Mouse (Mus musculus): ENCODE results near the gene Diaph2. TPM values are rescaled to one million over a fixed set of nuclear protein-coding genes. Genes with fewer than 3 reads are reported as not detected.
"Not testable (repeated sequence)": the region's sequence is repeated elsewhere in the genome, so short reads cannot be mapped to it uniquely, and the experiment has no call there.

The Diaph2 gene
- polyA plus RNA-seq, 1 experiment from 2014 or later = 4.3 TPM

DNA sequence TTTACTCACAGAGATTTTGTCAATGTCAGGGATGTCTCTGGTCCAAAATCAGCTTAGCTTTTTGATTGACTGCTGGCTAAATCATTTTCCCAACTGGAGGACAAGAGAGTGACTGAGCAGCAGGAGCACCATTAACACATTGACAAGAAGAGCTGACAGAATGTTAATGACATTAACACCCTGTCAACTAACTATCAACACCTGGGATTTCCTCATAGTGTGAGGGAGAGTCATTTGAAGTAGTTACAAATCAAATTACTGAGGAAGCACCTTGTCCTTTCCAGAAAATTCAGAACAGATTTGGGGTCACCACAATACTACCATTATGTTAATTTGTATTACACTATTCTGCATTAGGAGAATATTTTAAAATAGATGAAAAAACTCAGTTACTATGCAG, 439.7 kb downstream of the Diaph2 start:
- no peak for ATAC-seq (replicated peaks; ENCODE audit: insufficient number of reproducible peaks, low FRiP score, low TSS enrichment)
- no peaks in the 10 kb centered on the region for H3K4me1 ChIP-seq (ENCODE audit: control insufficient read depth, insufficient read depth, low read length)

GRCm38 (mm10) chrX:130197412-130197811, 447.9 kb downstream of the Diaph2 start:
- H3K27ac ChIP-seq (ENCODE audit: low read depth, low read length); H3K4me1 ChIP-seq (ENCODE audit: control insufficient read depth, insufficient read depth, low read length); H3K4me3 ChIP-seq (ENCODE audit: low read depth, low read length); H3K4me2 ChIP-seq; H3K27me3 ChIP-seq (ENCODE audit: control insufficient read depth, insufficient read depth, low read length); H3K36me3 ChIP-seq (ENCODE audit: control insufficient read depth, insufficient read depth, low read length); H3K9ac ChIP-seq (ENCODE audit: low read depth, low read length); H3K9me3 ChIP-seq (replicated peaks; ENCODE audit: control insufficient read depth, low read length); ATAC-seq (replicated peaks; ENCODE audit: insufficient number of reproducible peaks, low FRiP score, low TSS enrichment): not testable (repeated sequence)
- WGBS (ENCODE audit: insufficient replicate concordance) = 81% methylated on average over 3 of the region's 3 CpGs

More for the DNA sequence above, 439.7 kb downstream of the Diaph2 start:
- Histone ChIP-seq H3K9ac (ENCODE audit: low read depth, low read length) (no peak overlapping the region), H3K9me3 (replicated peaks; ENCODE audit: control insufficient read depth, low read length) (no peaks in the 10 kb centered on the region), H3K36me3 (ENCODE audit: control insufficient read depth, insufficient read depth, low read length) (no peaks in the 10 kb centered on the region), H3K27me3 (ENCODE audit: control insufficient read depth, insufficient read depth, low read length) (no peaks in the 10 kb centered on the region), H3K4me3 (ENCODE audit: low read depth, low read length) (no peak overlapping the region), H3K4me2 (no peak overlapping the region), H3K27ac (ENCODE audit: low read depth, low read length) (no peak overlapping the region)

DNA sequence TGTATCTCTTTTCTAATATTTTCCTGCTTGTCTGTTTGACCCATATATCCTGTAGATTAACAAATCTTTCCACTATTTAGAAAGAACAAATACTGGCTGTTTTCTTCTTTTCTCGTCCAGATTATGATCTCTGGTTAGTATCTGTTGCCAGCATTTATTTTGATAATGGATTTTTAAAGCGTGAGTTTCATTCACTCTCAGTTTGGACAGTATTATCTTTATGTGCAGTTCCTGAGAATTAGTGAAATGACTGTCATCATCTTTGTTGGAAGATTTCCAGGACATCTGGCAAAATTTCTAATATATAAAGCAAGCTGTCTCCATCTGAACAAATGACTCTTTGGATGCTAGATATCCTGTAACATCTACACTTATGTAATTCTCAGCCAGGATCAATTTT, 455.7 kb downstream of the Diaph2 start:
- no peaks in the 10 kb centered on the region for H3K9me3 ChIP-seq (replicated peaks; ENCODE audit: control insufficient read depth, low read length)
- no peaks in the 10 kb centered on the region for H3K4me1 ChIP-seq (ENCODE audit: control insufficient read depth, insufficient read depth, low read length)
- ATAC-seq (replicated peaks; ENCODE audit: insufficient number of reproducible peaks, low FRiP score, low TSS enrichment) = no peak
- H3K36me3 ChIP-seq (ENCODE audit: control insufficient read depth, insufficient read depth, low read length) = no peaks in the 10 kb centered on the region
- H3K4me3 ChIP-seq (ENCODE audit: low read depth, low read length) = no peak overlapping the region
- H3K4me2 ChIP-seq = no peak overlapping the region
- no peaks in the 10 kb centered on the region for H3K27me3 ChIP-seq (ENCODE audit: control insufficient read depth, insufficient read depth, low read length)
- no peak overlapping the region for H3K27ac ChIP-seq (ENCODE audit: low read depth, low read length)
- WGBS (ENCODE audit: insufficient replicate concordance) = 65% methylated on average over 2 of the region's 2 CpGs
- H3K9ac ChIP-seq (ENCODE audit: low read depth, low read length) = no peak overlapping the region

DNA sequence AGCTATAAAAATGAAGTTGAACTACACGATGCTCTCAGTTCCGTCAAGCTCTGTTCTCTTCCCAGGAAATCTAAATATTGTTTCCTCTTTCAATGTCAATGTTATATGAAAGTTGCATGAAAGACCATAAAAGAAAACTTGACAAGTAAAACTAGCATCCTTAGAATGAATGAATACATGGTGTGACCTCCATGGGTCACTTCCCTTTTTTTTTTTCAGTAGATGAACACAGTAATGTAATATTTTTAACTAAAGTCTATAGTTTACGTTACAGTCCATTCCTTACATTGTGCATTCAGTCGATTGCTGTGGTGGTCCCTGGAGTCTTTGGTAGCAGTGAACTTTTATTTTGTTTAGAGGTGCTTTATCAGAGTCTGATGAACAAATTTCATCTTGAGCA, 462.7 kb downstream of the Diaph2 start:
- H3K9ac ChIP-seq (ENCODE audit: low read depth, low read length) = no peak overlapping the region
- ATAC-seq (replicated peaks; ENCODE audit: insufficient number of reproducible peaks, low FRiP score, low TSS enrichment) = no peak
- H3K4me3 ChIP-seq (ENCODE audit: low read depth, low read length) = no peak overlapping the region
- H3K9me3 ChIP-seq (replicated peaks; ENCODE audit: control insufficient read depth, low read length) = no peaks in the 10 kb centered on the region
- no peaks in the 10 kb centered on the region for H3K36me3 ChIP-seq (ENCODE audit: control insufficient read depth, insufficient read depth, low read length)
- 87% methylated on average over 4 of the region's 4 CpGs for WGBS (ENCODE audit: insufficient replicate concordance)
- H3K4me2 ChIP-seq = no peak overlapping the region
- H3K27ac ChIP-seq (ENCODE audit: low read depth, low read length) = no peak overlapping the region
- H3K4me1 ChIP-seq (ENCODE audit: control insufficient read depth, insufficient read depth, low read length) = no peaks in the 10 kb centered on the region
- H3K27me3 ChIP-seq (ENCODE audit: control insufficient read depth, insufficient read depth, low read length) = no peaks in the 10 kb centered on the region

DNA sequence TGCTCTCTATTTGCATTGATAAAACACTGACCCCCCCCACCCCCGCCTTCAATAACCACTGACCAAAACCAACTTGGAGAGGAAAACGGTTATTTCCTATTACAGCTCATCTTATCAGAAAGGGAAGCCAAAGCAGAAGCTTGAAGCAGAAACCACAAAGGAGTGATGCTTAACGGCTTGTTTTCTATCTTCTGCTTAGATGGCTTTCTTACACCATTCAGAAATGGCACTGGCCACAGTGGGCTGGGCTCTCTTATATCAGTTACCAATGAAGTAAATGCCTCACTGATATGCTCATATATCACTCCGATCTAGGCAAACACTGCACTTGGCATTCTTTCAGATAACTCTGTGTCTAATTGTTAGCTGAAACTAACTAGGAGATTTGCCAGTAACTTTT, 463.2 kb downstream of the Diaph2 start:
- H3K9ac ChIP-seq (ENCODE audit: low read depth, low read length) = no peak overlapping the region
- H3K36me3 ChIP-seq (ENCODE audit: control insufficient read depth, insufficient read depth, low read length) = no peaks in the 10 kb centered on the region
- 69% methylated on average over 4 of the region's 4 CpGs for WGBS (ENCODE audit: insufficient replicate concordance)
- H3K4me1 ChIP-seq (ENCODE audit: control insufficient read depth, insufficient read depth, low read length) = no peaks in the 10 kb centered on the region
- no peak for ATAC-seq (replicated peaks; ENCODE audit: insufficient number of reproducible peaks, low FRiP score, low TSS enrichment)
- H3K4me2 ChIP-seq = no peak overlapping the region
- no peak overlapping the region for H3K4me3 ChIP-seq (ENCODE audit: low read depth, low read length)
- H3K27me3 ChIP-seq (ENCODE audit: control insufficient read depth, insufficient read depth, low read length) = no peaks in the 10 kb centered on the region
- no peaks in the 10 kb centered on the region for H3K9me3 ChIP-seq (replicated peaks; ENCODE audit: control insufficient read depth, low read length)
- H3K27ac ChIP-seq (ENCODE audit: low read depth, low read length) = no peak overlapping the region

DNA sequence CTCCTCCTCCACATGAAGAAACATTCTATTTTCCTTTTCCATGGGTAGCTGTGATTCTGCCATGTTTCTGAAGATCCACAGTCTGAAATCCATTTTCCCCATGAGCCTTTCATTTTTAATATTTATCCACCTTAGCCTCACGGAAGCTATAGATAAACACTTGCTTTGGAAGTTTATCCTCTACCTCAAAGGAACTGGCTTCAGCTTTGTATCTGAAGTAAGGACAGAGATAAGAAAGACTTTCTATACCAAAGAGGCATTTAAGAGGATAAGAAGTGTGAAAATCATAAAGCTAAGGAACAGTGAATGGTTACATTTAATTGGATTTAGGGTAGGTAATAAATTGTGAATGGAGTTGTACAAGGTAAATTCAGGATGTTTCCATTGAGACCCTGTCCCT, 480.5 kb downstream of the Diaph2 start:
- no peaks in the 10 kb centered on the region for H3K36me3 ChIP-seq (ENCODE audit: control insufficient read depth, insufficient read depth, low read length)
- ATAC-seq (replicated peaks; ENCODE audit: insufficient number of reproducible peaks, low FRiP score, low TSS enrichment) = no peak
- no peak overlapping the region for H3K9ac ChIP-seq (ENCODE audit: low read depth, low read length)
- no peaks in the 10 kb centered on the region for H3K9me3 ChIP-seq (replicated peaks; ENCODE audit: control insufficient read depth, low read length)
- H3K4me2 ChIP-seq = no peak overlapping the region
- no peaks in the 10 kb centered on the region for H3K27me3 ChIP-seq (ENCODE audit: control insufficient read depth, insufficient read depth, low read length)
- no peak overlapping the region for H3K4me3 ChIP-seq (ENCODE audit: low read depth, low read length)
- no peaks in the 10 kb centered on the region for H3K4me1 ChIP-seq (ENCODE audit: control insufficient read depth, insufficient read depth, low read length)
- no peak overlapping the region for H3K27ac ChIP-seq (ENCODE audit: low read depth, low read length)
- 78% methylated on average over 1 of the region's 1 CpGs for WGBS (ENCODE audit: insufficient replicate concordance)

DNA sequence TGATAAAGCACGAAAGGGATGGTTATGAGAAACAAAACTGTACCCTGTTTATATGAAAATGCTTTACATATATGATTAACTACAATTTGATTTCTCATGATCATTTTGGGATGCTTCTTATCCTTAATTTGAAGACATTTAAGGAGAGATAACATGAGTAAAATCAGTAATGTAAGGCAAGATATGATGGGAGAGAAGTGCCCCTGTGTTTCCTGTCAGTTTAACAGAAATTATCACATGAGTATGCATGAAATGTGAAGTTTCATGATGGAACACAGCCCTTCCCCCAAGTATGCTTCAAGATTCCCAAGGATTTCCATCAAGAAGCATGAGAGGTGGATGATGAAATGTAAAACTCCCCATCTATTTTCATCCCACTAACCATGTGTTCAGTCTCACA, 485.6 kb downstream of the Diaph2 start:
- WGBS (ENCODE audit: insufficient replicate concordance) = 79% methylated on average over 1 of the region's 1 CpGs
- no peaks in the 10 kb centered on the region for H3K36me3 ChIP-seq (ENCODE audit: control insufficient read depth, insufficient read depth, low read length)
- no peak overlapping the region for H3K9ac ChIP-seq (ENCODE audit: low read depth, low read length)
- no peak overlapping the region for H3K4me2 ChIP-seq
- no peak for ATAC-seq (replicated peaks; ENCODE audit: insufficient number of reproducible peaks, low FRiP score, low TSS enrichment)
- no peaks in the 10 kb centered on the region for H3K4me1 ChIP-seq (ENCODE audit: control insufficient read depth, insufficient read depth, low read length)
- no peaks in the 10 kb centered on the region for H3K27me3 ChIP-seq (ENCODE audit: control insufficient read depth, insufficient read depth, low read length)
- no peak overlapping the region for H3K4me3 ChIP-seq (ENCODE audit: low read depth, low read length)
- H3K27ac ChIP-seq (ENCODE audit: low read depth, low read length) = no peak overlapping the region
- H3K9me3 ChIP-seq (replicated peaks; ENCODE audit: control insufficient read depth, low read length) = no peaks in the 10 kb centered on the region

- no peak for ATAC-seq (replicated peaks; ENCODE audit: insufficient number of reproducible peaks, low FRiP score, low TSS enrichment)
- H3K36me3 ChIP-seq (ENCODE audit: control insufficient read depth, insufficient read depth, low read length) = no peaks in the 10 kb centered on the region
- H3K9me3 ChIP-seq (replicated peaks; ENCODE audit: control insufficient read depth, low read length) = no peaks in the 10 kb centered on the region
- 61% methylated on average over 1 of the region's 1 CpGs for WGBS (ENCODE audit: insufficient replicate concordance)
- no peaks in the 10 kb centered on the region for H3K4me1 ChIP-seq (ENCODE audit: control insufficient read depth, insufficient read depth, low read length)
- H3K4me2 ChIP-seq = no peak overlapping the region
- H3K9ac ChIP-seq (ENCODE audit: low read depth, low read length) = no peak overlapping the region
- H3K27ac ChIP-seq (ENCODE audit: low read depth, low read length) = no peak overlapping the region
- no peaks in the 10 kb centered on the region for H3K27me3 ChIP-seq (ENCODE audit: control insufficient read depth, insufficient read depth, low read length)
- no peak overlapping the region for H3K4me3 ChIP-seq (ENCODE audit: low read depth, low read length)
These were observed 497.1 kb downstream of the Diaph2 start for GRCm38 (mm10) chrX:130246652-130247051.

DNA sequence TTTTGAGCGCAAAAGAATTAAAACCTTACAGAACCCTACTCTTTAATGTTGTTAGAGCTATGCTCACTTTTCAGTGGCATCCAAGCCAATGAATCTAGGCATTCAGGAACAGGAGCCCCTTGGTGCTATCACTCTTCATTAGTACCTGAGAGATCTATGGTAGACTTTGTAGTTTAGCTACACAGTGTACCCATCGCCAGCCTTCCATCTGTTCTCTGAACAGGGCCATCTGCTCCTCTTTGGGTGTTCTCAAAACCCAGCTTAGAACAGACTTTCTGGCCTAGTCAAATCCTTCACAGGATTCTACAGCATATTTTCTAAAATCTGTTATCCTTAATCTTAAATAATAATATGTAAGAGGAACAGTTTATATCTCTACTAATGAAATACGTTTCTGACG, 504.1 kb downstream of the Diaph2 start:
- ATAC-seq (replicated peaks; ENCODE audit: insufficient number of reproducible peaks, low FRiP score, low TSS enrichment) = no peak
- Histone ChIP-seq H3K4me3 (ENCODE audit: low read depth, low read length) (no peak overlapping the region), H3K27me3 (ENCODE audit: control insufficient read depth, insufficient read depth, low read length) (no peaks in the 10 kb centered on the region), H3K4me2 (no peak overlapping the region), H3K36me3 (ENCODE audit: control insufficient read depth, insufficient read depth, low read length) (no peaks in the 10 kb centered on the region), H3K9me3 (replicated peaks; ENCODE audit: control insufficient read depth, low read length) (no peaks in the 10 kb centered on the region), H3K9ac (ENCODE audit: low read depth, low read length) (no peak overlapping the region), H3K4me1 (ENCODE audit: control insufficient read depth, insufficient read depth, low read length) (no peaks in the 10 kb centered on the region), H3K27ac (ENCODE audit: low read depth, low read length) (no peak overlapping the region)
- 85% methylated on average over 4 of the region's 4 CpGs for WGBS (ENCODE audit: insufficient replicate concordance)

Data from heart, embryonic 11.5 days (tissue).